Mouse (Mus musculus): ENCODE results near the gene Sned1.
"Not testable (repeated sequence)": the region's sequence is repeated elsewhere in the genome, so short reads cannot be mapped to it uniquely, and the experiment has no call there.

Sned1 gene

DNA sequence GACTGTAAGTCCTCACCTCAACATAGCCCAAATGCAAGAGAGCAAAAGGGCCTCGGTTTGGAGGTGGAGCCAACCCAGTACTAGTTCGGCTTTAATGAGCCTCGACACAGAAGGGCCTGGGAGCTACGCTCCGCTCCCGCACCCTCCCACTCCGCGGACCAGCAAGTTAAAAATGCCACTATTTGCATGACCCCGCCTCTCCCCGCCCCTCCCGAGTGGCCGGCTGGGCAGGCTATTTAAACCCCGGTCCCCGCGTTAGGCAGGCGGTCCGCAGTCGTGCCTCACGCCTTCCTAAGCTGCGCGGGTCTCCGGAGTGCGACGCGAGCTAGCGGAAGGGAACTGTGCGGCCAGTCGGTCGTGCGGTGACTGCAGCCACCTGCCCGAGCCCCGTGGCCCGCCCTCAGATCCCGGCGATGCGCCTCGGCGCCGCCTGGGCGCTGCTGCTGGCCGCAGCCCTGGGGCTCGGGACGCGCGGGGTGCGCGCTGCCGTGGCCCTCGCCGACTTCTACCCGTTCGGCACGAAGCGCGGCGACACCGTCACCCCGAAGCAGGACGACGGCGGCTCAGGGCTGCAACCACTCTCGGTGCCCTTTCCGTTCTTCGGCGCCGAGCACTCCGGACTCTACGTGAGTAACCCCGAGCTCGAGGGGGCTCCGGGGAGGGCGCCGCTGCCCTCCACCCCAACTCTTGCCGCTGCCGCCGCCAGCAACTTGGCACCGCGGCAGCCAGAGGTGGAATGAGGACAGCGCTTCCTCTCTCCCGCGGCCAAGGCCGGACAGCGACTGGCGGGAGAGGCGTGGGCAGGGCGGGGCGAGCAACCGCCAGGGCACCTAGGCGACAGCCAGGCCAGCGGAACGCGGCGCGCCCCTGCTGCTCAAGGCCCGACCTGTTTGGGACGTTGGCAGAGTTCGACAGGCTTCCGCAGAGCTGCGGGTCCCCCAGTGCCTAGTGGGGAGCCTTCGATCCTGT is at the start of gene Sned1:
Sned1 (plus strand) TSS at position 266 of the 969 bp plus-strand sequence.
- DNase-seq (ENCODE audit: low read depth, low spot score) = no peak

DNA sequence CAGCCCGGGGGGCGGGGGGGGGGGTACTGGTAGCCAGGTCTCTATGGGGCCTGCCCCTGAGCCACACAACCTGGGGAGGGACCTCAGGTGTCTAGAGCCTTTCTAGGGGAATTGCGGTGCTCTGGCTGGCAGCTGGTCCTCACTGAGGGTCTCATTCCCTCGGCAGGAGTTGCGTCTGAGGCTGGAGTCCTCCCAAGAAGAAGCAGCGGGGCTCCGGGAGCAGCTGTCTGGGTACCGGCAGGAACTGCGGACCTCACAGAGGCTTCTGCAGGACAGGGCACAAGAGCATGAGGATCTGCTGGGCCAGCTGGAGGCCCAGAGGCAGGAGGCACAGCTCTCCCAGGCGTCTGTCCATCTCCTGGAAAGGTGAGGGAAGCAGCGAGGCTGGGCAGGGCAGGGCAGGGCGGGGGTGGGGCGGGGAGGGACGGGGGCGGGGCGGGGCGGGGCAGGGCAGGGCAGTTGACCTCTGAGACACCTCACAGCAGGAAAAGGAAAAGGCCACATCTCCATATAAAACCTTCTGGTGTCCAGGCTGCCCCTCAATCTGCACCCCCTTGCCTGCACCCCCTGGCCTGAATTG is 44.8 kb upstream of the Sned1 start:
- DNase-seq (ENCODE audit: low read depth, low spot score) = no peak

DNA sequence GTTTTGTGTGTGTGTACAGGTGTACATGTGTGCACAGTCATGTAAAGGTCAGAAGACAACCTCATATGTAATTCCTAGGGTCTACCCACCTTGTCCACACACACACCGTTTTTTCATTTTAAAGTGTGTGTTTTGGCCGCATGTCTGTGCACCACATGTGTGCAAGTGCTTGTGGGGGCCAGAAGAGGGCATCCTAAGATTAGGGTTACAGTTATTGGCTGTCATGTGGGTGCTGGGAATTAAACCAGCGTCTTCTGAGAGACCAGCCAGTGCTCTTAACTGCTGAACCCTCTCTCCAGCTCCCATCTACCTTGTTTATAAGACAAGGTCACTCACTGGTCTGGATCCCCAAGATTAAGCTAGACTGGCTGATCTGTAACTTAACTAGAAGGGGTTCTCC is 40.7 kb upstream of the Sned1 start:
- DNase-seq (ENCODE audit: low read depth, low spot score) = no peak

DNA sequence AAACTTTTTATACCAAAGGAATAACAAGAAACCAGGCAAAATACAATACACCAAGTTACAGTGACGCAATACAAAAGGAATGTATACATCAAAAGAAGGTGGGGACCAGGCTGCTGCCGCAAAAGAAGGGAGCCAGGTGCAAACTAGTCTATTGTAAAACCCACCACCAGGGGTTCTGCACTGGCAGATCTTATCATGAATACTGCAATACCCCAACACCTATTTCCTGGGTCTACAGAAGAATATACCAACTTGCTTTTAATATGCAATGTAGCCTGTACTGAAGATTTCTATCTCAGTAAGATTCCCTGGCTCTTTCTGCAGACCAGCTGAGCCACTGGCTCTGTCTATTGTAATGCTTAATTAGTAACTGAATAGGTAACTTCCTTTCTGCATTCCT is 38.2 kb upstream of the Sned1 start:
- not testable (repeated sequence) for DNase-seq (ENCODE audit: low read depth, low spot score)

DNA sequence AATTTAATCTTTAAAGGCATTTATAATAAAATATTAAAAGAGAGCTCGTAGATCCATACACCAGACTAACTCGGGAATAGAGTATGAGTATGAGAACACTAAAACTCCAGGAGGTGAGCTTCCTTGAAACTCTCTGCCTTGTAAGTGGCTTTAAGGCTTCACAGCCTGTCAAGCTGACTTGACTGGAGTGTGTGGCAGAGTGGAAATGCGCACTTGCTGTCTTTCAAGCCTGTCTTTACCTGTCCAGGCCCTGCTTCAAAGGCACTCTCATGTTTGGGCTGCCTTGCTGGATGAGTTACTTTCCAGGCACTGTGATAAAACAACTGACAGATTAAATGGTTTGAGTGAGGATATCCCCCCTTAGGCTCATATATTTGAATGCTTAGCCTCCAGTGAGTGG is 37.7 kb upstream of the Sned1 start:
- DNase-seq (ENCODE audit: low read depth, low spot score) = no peak

DNA sequence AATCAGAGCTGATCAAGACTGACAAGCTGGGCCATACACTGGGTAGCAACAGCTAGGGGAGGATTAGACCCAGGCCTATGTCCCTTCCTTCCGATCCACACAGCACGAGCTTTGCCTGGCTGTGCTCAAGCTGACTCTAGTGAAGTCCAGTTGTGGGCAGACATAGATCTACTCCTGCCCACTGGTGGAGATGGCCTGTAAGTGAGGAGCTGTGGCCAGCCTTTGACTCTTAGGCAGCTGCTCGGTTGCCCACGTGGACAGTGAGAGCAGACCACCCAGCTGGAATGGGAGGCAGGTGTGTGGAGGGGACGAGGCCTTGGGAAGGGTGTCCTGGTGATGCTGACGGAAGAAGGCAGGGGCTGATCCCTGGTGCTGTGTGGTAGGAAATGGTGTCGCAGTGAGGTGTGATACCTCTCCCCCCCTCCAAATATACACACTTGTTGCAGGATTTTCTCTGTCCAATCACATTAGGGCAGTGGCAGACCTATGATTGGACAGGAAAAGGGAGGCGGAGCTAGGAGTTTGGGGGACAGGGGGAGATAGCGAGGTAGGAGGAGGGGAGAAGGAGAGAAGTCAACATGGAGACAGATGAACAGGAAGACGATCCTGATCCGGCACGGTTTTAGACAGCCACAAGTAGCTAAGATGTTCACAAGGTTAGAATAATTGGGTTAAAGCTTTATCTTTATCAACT is 29.2 kb upstream of the Sned1 start:
- no peak for DNase-seq (ENCODE audit: low read depth, low spot score)

DNA sequence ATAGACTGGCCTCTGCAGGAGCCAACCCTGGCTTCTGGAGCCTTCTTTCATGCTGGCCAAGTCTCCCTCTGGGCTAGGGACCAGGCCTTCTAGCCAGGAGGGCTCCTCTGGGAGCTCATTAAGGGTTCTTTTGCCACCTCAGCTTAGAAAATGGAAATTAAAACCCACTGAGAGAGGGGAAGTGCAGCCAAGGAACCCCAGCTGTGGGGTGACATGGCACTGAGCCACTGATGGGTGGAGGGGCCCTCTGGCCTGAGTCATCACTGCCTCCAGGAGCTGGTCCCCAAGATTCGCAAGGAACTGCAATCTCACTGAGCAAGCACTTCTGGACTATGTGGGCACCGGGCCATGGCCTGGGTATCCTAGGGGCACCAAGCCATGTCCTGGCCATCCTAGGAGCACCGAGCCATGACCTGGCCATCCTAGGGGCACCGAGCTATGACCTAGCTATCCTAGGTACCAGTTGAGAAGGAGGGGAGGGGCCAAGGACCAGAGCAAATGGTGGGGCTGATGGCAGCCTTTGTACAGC is 28.0 kb upstream of the Sned1 start:
- no peak for DNase-seq (ENCODE audit: low read depth, low spot score)

DNA sequence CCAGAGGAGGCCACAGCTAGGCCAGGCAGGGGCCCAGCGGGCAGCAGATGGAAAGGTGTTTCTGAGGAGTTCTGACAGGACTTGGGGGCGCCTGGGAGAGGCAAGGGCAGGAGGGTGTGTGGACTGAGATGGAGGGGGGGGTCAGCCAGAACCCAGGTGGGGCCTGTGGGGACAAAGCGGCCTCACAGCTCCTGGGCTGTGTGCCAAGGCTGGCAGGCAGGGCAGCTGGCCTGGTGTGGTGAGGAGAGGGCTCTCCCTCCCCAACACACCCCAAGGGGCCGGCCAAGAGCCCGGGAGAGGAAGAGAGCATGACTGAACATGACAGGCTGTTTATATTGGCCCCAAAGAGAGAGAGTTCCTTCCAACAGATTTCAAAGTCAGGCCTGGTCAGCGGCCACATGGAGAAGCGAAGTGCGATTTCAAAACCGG is 25.4 kb upstream of the Sned1 start:
- DNase-seq (ENCODE audit: low read depth, low spot score) = no peak

DNA sequence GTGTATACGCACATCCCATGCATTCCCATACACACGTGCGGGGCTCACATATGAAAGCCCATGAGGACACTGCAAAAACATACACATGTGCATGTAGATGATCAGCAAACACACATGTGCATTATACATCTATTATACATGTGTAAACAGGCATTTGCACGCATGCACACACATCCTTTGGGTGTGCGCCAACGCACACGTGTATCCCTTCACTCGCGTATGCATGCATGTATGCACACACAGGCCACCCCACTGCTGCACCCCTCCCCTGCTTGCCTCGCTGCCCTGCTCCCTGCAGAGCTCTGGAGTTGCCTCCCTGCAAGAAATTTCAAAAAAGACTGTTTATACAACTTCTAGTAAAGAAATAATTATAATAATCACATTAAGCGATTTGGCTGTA is 24.6 kb upstream of the Sned1 start:
- no peak for DNase-seq (ENCODE audit: low read depth, low spot score)

DNA sequence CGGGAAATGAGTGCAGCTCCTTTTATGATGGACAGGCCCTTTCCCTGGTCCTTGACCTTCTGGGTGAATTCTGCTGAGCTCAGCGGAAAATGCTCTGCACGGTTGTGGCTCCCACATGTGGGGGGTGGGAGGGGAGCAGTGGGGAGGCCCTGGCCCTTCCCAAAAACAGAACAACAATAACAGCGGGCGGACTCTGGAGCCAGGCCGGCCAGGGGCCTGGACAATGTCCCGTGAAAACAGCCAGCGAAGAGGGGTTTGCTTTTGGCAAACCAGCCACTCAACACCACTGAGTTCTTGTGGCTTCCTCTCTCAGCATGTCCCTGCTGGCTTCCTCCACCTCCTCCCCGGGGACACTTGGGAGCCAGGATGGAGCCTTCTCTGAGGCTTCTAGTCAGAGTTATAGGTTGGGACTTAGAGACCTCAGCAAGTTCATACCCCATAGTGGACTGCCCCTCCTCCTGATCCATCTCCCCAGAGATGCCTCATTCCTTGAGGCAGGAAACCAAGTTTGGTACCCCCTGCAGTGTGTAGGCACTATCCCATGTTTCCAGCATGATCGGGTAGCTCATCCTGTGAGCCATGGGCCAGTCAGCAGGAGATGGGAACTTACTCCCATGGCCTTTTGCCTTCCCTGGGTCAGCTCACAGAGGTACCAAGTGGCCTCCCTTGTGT is 24.0 kb upstream of the Sned1 start:
- no peak for DNase-seq (ENCODE audit: low read depth, low spot score)

DNA sequence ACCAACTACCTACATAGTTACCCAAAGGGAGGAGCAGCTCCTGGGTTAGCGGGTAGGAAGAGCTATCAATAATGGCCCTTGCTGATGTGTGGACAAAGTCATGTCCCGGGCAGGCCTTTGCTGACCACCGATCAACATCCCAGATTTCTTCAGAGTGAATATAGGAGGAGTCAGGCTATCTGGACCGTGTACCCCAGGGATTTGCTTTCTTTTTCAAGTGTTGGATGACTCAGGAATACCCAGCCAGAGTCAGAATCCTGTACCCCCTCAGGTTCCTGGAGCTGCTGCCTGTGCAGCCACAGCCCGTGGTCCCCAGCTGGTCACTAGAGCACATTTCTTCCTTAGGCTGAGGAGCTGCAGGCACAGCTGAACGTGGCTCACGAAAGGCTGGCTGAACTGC is 23.2 kb upstream of the Sned1 start:
- no peak for DNase-seq (ENCODE audit: low read depth, low spot score)

DNA sequence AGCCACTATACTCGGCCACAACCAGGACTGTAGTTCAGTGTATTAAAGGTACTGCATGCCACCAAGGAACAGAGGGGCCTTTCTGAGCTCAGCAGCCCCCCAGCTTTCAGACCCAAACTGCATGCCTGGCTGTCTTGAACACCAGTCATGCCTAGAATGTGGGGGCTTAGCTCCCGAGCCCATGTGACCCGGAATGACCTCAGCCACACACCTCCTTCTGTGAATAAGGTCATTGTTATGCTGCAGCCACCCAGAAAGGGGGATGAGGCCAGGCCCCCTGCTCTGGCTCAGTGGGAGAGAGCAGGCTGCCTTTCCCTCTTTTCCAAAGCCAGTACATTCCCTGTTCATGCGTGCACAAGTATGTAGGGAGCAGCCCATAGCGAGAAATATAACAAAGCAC is 21.0 kb upstream of the Sned1 start:
- DNase-seq (ENCODE audit: low read depth, low spot score) = no peak

DNA sequence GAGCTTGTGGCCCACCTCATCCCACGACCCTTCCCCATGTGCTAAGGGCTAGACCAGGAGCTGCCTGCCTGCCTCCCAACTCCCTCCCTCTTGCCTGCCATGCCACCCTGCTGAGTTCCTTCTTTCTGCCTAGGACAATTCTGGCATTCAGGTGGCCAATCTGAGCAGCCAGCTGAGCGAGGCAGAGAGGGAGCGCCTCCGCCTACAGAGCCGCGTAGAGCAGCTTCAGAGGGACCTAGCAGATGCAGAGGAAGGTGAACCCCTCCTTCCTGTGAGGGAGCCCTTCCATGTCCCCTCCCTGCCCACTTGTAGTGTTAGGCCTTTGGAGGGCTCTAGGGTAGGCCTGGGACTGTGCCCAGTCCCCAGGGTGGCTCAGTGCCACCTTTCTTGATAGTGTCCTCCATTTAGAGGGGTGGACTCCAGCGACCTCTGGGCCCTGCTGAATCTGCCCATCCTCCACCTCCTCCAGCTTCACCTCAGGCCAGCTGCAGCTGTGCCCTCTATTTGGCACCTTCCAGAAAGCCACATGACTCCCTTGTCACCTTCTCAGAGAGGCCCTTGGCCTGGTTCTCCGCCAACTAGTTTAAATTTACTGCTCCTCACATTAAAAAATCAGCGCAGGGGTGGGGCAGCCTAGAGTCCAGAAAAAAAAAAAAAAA is 18.7 kb upstream of the Sned1 start:
- no peak for DNase-seq (ENCODE audit: low read depth, low spot score)

DNA sequence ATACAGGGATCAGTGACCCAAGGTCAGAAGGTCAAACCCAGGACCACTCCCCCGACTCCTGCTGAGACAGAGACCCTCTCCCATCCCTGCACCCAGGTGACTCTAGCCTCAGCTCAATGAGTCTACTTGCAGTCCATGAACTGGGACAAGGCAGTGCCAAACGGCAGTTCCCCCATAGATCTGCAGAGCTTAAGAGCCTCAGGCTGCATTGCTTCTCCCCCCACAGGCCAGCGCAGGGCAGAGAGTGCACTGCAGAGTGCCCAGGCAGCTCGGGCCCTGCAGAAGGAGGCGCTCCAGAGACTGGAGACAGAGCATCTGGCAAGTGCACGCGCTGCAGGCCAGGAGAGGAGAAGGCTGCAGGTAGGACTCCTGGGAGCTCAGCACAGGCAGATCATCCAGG is 18.1 kb upstream of the Sned1 start:
- no peak for DNase-seq (ENCODE audit: low read depth, low spot score)

DNA sequence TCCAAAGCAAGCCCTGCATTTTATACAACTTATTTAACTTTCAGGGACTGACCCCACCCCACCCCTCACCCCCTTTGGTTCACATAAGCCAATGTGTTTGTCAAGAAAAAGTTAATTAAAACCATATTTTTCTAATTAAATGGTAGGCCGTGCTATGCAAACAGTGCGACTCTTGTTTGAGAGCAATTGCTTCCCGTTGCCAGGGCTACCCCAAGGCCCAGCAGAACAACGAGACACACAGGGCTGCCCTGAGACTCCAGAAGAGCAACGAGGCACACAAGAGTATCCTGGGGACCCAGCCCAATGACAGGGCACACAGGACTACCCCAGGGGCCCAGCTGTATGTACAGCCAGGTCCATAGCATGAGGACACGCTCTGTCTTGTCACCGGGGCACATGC is 14.9 kb upstream of the Sned1 start:
- no peak for DNase-seq (ENCODE audit: low read depth, low spot score)

DNA sequence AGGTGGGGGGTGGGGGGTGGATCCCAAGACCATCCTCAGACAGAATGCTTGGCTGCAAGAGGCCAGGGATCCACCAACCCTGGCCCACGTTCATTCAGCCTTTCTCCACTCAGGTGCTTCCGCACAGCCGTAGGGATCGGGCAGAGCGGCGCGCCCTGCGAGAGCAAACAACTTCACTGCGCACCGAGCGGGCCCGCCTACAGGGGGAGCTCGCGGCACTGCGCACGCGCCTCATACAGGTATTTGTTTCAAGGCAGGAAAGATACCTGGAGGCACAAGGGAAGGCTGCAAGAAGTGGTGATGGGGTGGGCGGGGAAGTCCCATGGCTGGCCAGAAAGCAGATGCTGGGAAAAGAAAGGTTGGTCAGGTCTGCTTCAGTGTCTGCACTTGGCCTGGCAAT is 11.7 kb upstream of the Sned1 start:
- peak; percentile 66 for DNase-seq (ENCODE audit: low read depth, low spot score)

DNA sequence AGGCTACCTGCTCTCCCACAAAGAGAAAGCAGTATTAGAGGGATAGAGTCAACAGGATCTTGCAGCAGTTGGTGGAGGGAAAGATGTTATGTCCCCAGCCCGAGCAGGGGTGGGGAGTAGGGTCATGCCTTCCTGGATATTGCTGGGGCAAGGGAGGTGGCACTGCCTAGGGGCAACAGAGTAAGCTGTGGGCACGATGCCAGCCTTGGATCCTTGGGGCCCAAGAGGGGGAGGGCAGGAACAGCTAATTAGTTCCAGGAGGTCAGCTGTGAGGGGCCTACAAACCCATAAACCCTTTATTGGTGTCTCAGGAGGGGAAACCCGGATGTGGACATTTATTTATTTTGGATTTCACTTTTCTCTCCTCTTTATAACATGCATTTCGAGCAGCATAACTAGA is 10.4 kb upstream of the Sned1 start:
- no peak for DNase-seq (ENCODE audit: low read depth, low spot score)

DNA sequence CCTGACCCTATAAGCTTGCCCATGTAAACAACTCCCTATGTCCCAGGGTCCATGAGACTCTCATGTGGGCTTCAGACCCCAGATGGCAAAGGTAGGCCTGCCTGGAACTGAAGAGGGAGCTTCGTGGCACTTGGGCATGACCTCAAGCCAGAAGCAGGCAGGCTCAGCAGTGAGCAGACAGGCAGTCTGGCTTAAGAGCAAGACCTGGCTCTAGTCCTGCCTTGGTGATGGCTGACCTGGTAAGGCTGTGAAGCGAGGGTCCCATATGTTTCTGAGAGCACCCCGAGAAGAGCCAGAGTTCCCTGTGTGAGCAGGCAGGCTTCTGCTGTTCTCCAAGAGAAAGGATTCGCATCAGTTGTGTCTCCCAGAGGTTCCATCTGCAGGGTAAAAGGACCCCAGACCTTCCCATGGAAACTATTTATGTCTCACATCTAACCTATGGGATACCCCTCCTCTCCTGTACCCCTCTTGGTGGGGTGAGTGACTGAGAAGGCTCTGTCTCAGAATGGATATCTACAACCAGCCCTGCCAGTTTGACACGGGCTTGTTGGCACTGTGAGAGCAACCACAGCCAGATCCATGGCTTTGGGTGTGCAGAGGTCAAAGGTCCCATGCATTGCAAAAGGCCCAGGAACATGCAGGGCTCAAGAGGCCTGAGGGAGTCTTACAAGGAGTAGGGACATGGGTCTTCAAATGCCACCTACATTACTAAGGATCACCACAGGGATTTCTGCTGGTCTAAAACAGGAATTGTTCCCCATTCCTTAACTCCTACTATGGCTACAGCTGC is 9.7 kb upstream of the Sned1 start:
- no peak for DNase-seq (ENCODE audit: low read depth, low spot score)

DNA sequence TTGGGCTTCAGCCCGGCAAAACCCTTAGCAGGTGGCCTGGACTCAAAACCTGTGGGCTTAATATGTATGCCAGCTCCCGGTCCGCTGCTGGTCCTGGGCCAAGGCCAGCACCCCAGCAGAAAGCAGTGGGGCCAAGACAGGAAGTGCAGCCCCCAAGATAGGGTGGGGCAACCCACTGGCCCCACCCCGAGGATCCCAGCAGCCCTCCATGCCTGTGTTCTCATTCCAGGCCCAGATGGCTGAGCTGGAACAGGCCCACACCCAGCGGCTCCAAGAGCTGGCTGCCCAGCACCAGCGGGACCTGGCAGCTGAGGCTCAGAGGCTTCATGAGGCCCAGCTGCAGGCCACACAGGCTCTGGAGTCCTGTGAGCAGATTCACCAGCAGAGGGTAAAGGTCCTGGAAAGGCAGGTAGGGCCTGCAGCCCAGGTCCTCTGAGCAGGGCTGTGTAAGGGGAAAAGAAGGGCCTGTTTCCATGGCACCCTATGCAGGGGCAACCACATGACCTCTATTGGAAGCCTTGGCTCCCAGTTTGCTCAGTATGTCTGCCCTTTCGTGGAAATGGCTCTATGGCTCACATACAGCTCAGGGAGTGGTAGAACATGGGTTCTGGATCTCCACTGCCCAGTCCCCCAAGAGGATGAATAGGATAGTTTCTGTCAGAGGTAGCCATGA is 8.2 kb upstream of the Sned1 start:
- no peak for DNase-seq (ENCODE audit: low read depth, low spot score)

DNA sequence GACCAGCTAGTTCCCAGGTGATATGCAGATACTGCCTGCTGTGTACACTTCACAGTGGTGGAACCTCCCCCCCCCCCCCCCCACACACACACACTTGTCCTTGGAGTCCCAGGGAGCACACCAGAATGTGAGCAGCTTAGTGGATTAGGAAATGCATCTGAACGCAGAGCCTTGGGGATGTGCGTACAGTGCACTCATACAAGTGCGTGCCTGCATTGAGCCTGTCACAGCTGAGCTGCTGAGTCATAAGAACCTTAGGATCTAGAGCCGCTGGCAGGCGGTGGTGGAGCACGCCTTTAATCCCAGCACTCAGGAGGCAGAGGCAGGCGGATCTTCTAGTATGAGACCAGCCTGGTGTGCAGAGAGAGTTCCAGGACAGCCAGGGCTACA is 7.7 kb upstream of the Sned1 start:
- no peak for DNase-seq (ENCODE audit: low read depth, low spot score)

Measured in CD4-positive, CD25-positive, alpha-beta regulatory T cell, adult 2 months (primary cell).